Mouse (Mus musculus) CD4-positive, CD25-positive, alpha-beta regulatory T cell (primary cell): ENCODE measurements around the gene Dcaf11. TPM values are rescaled to one million over a fixed set of nuclear protein-coding genes. Genes with fewer than 3 reads are reported as not detected.

Source experiments
- polyA plus RNA-seq: library from polyadenylated mRNA; unstranded; fragments of 100-300 nt; shearing (Covaris generic); gene quantifications from one replicate; pipeline ENCODE4 v1.2.1, GENCODE M21; 2017

Dcaf11 gene
- polyA plus RNA-seq, result 139 TPM

GRCm38 (mm10) chr14:55559799-55560201 is at the start of gene Dcaf11:
Gene Dcaf11, plus strand, starts transcription at chr14:55560006.

GRCm38 (mm10) chr14:55510125-55510731 is 49.6 kb upstream of the Dcaf11 start, which contains the start of gene Cpne6:
Gene Cpne6, plus strand, starts transcription at chr14:55510445.

GRCm38 (mm10) chr14:55524785-55525184 is 35.0 kb upstream of the Dcaf11 start, which contains the start of gene Nrl:
Gene Nrl, minus strand, starts transcription at chr14:55524981.

DNA sequence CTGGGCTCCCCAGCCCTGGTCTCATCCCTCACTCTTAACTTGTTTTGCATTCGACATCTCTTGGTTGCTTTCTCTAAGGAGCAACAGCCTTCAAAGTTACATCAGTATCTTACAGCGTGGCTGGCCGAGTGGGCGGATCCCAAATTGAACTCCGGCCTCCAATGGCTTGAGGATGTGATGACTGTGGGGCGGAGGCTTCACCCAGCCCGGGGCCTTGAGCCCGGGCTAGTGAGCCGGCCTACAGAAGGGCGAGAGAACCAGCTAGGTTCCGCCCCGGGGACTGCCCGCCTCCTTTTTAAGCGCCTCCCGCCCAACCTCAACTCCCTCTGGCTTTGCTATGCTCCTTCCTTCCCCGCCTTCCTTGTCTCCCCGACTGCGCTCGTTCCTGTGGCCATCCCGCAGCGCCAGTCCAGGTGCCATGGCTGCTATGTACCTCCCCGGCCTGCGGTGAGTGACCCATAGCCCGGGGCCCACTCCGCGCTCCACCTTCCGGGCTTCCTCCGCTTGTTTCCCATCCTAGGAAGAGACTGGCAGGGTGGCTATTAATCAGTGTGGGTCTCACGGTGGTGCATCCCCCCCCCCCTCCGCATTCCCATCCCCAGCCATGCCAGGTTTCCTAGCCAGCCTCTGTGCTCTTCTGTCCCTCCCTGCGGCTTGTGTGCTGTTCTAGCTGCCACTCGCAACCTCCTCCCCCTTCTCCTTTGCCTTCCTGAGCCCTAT is 19.6 kb upstream of the Dcaf11 start, which contains the start of gene Pck2:
Pck2 (plus strand) TSS at position 200 of the 720 bp plus-strand sequence.

DNA sequence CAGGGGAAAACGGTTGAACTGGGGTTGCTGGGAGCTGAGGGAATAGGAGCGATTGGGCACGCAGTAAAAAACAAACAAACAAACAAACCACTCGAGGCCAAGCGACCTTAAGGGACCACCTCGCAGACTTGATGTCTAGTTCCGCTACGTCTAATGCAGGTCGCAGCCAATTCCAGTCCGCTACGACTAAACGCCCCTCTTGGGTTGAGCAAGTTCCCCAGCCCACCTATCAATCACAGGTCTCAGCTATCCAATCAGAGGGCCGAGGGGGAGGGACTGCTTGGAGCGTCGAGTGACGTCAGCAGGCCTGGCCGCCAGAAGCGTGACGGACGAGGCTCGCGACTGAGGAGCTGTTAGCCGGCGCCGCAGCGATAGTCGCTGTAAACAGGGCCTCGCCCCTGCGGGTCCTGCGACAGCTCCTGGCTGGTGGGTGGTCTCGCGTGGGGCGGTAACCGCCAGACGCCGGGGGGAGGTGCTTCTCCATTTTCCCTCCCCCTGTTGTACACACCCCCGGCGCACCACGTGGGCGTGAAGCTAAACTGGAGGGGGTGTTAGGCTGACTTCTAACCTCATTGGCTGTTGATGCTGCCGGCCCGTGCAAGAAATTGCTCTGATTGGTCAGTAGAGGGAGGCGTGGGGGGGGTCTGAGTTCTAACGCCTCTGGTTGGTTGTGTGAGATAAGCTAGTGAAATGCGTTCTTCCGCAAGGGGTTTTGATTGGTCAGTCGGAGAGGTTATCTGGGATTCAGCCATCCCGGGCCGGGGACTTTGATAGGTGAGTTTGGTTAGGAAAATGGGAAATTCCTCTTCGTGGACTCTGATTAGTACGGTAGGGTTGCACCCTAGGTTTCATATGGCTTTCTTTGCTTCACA is 632 bp downstream of the Dcaf11 start, which contains the start of gene A730061H03Rik:
A730061H03Rik (minus strand) TSS at position 205 of the 872 bp plus-strand sequence.

GRCm38 (mm10) chr14:55575302-55575701 is 15.5 kb downstream of the Dcaf11 start, which contains the start of gene Fitm1:
Gene Fitm1, plus strand, starts transcription at chr14:55575617.

DNA sequence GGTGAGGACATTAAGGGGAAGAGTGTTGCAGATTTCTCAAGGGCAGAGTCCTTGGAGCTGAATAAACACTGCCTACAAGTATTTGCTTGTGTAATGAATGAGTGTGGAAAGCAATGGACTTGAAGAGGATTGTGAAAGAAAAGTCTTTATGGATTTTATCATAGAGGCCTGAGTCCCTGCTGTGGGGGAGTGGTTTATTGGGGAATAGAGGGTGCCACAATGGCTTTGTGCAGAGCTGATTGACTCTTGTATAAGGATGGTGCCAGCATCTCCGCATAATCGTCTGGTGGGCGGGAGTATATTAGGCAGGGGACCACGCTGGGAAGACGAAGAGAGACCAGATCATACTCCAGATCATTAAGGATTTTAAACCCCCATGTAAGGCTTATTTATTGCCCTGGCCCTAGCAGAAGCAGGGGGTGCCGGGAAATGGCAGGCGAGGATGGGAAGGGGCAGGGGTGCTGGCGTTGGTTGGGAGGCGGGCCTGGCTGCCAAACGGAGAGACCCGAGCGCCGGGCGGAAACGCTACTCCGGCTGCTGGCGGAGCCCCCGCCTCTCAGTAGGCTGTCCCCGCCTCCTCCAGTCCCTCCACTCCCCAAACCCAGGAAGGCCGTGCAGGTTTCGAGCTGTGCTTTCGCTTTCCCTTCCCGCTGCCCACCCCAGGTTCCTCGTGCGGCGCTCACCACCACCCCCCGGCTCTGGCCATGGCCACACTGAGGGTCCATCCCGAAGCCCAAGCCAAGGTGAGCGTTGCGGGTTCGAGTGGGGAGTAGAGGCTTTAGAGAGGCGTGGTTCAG is 18.3 kb downstream of the Dcaf11 start, which contains the start of gene Psme1:
Psme1 (plus strand) TSS at position 253 of the 797 bp plus-strand sequence.

DNA sequence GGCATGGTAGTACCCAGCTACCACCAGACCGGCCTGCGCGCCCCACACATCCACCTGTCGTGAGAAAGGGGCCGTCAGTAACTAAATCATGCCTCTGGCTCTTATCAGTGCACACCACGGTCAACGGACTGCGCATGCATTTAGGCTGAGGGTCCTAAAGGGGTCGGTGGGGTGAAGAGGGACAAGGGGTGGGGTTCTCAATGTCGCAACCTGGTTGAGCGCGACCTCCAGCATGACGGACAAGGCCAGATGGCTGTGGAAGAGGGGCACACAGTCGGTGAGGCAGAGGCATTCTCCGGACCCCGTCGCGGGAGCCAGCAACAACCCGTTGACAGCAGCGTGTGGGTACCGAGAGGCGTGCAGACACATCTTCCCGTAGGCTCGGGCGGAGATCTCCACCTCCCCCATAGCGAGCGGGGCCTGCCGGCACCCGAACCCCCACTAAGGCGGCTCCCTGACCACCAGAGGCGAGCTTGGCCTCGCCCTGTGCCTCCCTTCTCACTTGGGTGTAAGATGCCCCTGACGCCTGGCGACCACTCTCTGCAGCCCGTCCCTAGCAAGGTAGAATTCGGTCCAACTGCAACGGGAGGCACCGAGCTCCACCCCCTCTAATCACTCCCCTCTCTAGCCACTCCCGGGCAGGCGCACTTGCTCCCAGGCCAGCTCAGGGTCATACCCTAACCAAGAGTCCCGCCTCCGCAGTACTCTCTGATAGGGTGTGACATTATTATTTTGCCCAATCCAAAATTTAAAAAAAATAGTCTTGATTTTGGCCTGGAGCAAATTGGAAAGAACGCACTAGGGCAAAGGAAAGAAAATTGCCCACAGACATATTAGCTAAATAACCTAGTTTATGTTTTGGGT is 25.1 kb downstream of the Dcaf11 start, which contains the start of gene Emc9:
Emc9 (minus strand) TSS at position 601 of the 864 bp plus-strand sequence.

DNA sequence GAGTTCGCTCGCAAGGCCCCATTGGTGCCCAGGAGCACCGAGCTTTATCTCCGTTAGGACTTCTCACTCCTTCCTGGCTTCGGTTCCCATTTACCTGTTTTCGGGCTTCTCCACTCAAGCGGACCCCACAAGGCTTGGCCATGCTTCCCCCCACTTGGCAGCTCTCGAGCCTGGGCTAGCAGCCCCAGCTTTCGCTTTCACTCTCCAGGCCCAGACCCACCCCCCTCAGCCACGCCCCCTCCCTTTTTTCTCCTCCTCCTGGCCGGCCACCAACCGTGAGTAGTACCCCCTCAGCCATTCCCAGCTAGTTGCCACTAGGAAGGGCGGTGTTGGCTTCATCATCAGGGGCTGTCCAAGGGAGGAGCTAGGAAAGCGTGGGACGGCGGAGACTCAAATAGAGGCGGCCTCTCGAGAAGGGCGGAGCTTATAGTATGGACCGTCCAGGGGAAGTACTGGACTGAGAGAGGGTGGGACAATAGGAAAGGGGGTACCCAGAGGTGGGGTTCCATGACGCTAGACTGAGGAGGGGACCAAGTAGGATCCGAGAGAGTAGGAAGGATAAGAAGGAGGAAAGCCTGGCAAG is 31.0 kb downstream of the Dcaf11 start, which contains the start of gene Psme2:
Psme2 (minus strand) TSS at position 366 of the 583 bp plus-strand sequence.

DNA sequence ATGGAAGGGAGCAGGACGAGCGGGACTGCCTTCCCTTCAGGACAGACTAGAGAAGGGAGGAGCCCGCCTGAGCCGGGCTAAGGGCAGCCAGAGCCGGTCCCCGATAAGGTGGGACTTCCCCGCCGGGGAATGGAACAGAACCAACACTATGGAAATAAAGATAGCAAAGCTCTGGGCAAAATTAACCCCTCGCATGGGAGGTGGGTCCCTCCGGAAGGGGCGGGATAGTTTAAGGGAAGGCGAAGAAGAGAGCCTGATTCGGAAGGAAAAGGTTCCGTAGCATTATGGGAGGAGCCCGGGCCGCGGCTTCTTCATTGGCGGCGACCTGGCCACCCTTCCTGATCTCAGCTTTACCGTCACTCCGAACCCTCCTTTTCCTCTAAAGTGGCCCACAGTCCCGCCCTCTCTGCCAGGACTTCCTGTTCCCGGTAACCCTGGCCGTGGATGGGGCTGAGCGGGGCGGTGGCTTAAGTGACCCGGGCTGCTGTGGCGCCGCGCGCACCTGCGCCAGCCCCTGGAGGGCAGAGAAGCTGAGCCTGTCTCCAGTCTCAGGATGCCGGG is 31.6 kb downstream of the Dcaf11 start, which contains the start of gene Rnf31:
Rnf31 (plus strand) TSS at position 378 of the 561 bp plus-strand sequence.

DNA sequence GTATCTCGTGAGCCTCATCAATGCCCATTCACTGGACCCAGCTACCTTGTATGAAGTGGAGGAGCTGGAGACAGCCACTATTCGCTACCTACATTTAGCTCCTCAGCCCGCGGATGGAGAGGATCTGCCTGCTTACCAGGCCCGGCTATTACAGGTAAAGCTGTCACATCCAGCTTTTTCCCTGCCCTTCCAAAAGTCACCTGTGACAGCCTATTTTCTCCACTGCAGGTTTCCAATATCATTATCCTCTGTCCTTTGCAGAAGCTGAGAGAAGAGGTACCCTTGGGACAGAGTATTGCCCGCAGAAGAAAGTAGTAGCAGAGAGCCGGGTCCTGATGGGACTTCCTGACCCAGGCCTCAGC is 43.4 kb downstream of the Dcaf11 start, which contains the start of gene Irf9:
Irf9 (plus strand) TSS at position 301 of the 362 bp plus-strand sequence.

DNA sequence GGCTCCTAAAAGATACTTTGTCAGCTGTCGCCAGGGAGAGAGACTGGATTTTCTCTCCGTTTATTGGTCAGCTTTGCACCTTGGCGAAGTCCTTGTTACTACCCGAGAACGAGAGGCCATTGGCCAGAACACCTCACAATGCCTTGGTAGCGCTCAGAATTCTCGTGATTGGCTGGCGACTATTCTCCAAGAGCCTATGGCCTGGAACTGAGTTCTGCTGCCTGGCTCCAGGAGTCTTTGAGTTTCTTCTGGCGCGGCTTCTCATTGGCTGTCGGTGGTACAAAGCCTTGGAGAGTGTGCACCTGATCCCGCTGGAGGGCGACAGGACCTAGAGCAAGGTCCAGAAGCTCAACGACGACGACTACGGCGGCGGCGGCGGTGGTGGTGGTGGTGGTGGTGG is 58.0 kb downstream of the Dcaf11 start, which contains the start of gene Rec8:
Rec8 (plus strand) TSS at position 216 of the 400 bp plus-strand sequence.

Other genes starting within 250 kb of the Dcaf11 start
- gene Dhrs4, start 81.2 kb upstream of the Dcaf11 start, polyA plus RNA-seq, result 37.4 TPM
- gene Carmil3, start 69.4 kb upstream of the Dcaf11 start, polyA plus RNA-seq, result 0.60 TPM
- 0.05 TPM for gene Cpne6, start 49.6 kb upstream of the Dcaf11 start, polyA plus RNA-seq
- 0.08 TPM for gene Nrl, start 35.0 kb upstream of the Dcaf11 start, polyA plus RNA-seq
- 30.9 TPM for gene Pck2, start 19.7 kb upstream of the Dcaf11 start, polyA plus RNA-seq
- gene A730061H03Rik, start 400 bp downstream of the Dcaf11 start, polyA plus RNA-seq, result 4.4 TPM
- not detected for gene Fitm1, start 15.6 kb downstream of the Dcaf11 start, polyA plus RNA-seq
- gene Psme1, start 18.1 kb downstream of the Dcaf11 start, polyA plus RNA-seq, result 1,061 TPM
- gene Emc9, start 25.3 kb downstream of the Dcaf11 start, polyA plus RNA-seq, result 41.4 TPM
- 694 TPM for gene Psme2, start 31.1 kb downstream of the Dcaf11 start, polyA plus RNA-seq
- 64.2 TPM for gene Rnf31, start 31.7 kb downstream of the Dcaf11 start, polyA plus RNA-seq
- gene Irf9, start 43.6 kb downstream of the Dcaf11 start, polyA plus RNA-seq, result 196 TPM
- gene Rec8, start 58.0 kb downstream of the Dcaf11 start, polyA plus RNA-seq, result 9.6 TPM
- 70.3 TPM for gene Ipo4, start 76.0 kb downstream of the Dcaf11 start, polyA plus RNA-seq
- gene Gm49378, start 77.9 kb downstream of the Dcaf11 start, polyA plus RNA-seq, result 1.3 TPM
- 83.6 TPM for gene Tm9sf1, start 83.8 kb downstream of the Dcaf11 start, polyA plus RNA-seq
- 2.1 TPM for gene Tssk4, start 90.2 kb downstream of the Dcaf11 start, polyA plus RNA-seq
- 111 TPM for gene Mdp1, start 100.5 kb downstream of the Dcaf11 start, polyA plus RNA-seq
- gene Gmpr2, start 111.9 kb downstream of the Dcaf11 start, polyA plus RNA-seq, result 50.7 TPM
- gene Nedd8, start 112.1 kb downstream of the Dcaf11 start, polyA plus RNA-seq, result 388 TPM
- 69.1 TPM for gene Tinf2, start 121.8 kb downstream of the Dcaf11 start, polyA plus RNA-seq
- gene Tgm1, start 153.9 kb downstream of the Dcaf11 start, polyA plus RNA-seq, result 0.47 TPM
- 75.9 TPM for gene Rabggta, start 162.3 kb downstream of the Dcaf11 start, polyA plus RNA-seq
- gene Dhrs1, start 185.7 kb downstream of the Dcaf11 start, polyA plus RNA-seq, result 36.0 TPM
- gene Nop9, start 185.7 kb downstream of the Dcaf11 start, polyA plus RNA-seq, result 51.0 TPM
- not detected for gene Cideb, start 198.5 kb downstream of the Dcaf11 start, polyA plus RNA-seq
- gene Ltb4r2, start 201.4 kb downstream of the Dcaf11 start, polyA plus RNA-seq, result 0.07 TPM
- gene Ltb4r1, start 206.0 kb downstream of the Dcaf11 start, polyA plus RNA-seq, result 1.9 TPM
- gene Adcy4, start 224.1 kb downstream of the Dcaf11 start, polyA plus RNA-seq, result 0.32 TPM
- gene Ripk3, start 228.9 kb downstream of the Dcaf11 start, polyA plus RNA-seq, result 67.6 TPM